Mouse (Mus musculus) thymus, postnatal 25 days (tissue): ENCODE results near the gene Cfc1.
"Not testable (repeated sequence)": the region's sequence is repeated elsewhere in the genome, so short reads cannot be mapped to it uniquely, and the experiment has no call there.

Source experiments
- DNase-seq: peaks from one replicate; pipeline ENCODE4 v3.0.0; 2022

The Cfc1 gene

DNA sequence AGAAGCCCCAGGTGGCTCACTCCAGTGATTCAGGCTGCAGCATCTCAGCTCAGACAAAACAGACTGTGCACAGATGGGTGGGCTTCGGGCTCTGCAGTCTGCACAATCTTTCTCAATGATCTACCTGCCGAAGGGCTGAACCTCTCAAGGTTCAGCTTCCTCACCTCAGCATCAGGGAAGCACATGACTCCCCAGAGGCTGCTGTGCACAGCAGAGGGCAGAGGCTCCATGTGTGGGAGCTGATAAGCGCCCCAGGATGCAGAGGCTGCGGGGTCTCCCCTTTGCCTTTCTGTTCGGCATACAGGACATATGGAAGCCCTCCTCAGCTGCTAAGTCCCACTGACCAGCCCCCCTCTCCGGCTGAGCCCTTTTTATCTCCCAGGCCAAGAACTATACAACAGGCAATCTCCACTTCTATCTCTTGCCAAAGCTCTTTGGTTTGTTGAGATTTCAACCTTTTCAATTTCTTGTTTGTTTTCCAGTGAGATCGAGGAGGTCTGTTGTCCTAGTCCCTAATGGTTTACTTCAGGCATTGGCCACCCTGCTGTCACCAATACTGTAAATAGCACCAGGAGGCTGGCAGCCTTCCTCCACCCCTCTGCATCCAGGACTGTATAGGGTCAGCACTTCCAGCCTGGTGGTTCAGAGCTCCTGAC, at the start of gene Cfc1:
Gene Cfc1, plus strand, starts transcription at position 606 of the 656 bp plus-strand sequence.
- not testable (repeated sequence) for DNase-seq

DNA sequence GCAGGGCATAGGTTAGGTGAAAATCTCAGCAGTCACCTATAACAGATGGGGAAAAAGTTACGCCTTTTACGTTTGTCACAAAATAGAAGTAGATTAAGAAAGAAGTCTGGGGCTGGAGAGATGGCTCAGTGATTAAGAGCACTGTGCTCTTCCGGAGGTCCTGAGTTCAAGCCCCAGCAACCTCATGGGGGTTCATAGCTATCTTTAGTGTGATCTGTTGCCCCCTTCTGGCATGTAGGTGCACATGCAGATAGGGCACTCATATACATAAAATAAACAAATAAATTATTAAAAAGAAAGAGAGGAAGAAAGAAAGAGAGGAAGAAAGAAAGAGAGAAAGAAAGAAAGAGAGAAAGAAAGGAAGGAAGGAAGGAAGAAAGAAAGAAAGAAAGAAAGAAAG, 48.1 kb upstream of the Cfc1 start:
- no peak for DNase-seq

DNA sequence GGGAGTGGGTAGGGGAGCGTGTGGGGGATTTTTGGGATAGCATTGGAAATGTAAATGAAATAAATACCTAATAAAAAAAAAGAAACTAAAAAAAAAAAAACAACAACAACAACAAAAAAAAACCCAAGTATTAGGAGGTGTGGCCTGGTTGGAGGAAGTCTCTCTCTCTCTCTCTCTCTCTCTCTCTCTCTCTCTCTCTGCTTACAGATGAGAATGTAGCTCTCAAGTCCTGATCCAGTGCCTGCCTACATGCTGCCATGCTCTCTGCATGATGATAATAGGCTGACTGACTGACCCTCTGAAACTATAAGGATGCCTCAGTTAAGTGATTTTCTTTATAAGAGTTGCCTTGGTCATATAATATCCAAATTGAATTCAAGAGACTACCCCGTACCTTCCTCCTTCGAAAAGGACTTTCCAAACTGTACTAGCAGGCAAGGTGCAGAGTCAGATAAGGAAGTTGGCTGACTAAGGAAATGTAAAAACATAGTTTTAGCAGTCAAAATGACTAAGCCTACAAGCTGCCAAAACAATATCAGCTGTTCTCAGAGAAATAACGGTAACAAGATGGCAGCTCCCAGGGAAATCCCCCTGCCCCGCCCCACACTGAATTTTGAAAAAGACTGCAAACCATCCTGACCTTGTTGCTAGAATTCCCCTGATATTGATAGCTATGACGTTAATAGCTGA, 45.5 kb upstream of the Cfc1 start:
- DNase-seq = no peak

DNA sequence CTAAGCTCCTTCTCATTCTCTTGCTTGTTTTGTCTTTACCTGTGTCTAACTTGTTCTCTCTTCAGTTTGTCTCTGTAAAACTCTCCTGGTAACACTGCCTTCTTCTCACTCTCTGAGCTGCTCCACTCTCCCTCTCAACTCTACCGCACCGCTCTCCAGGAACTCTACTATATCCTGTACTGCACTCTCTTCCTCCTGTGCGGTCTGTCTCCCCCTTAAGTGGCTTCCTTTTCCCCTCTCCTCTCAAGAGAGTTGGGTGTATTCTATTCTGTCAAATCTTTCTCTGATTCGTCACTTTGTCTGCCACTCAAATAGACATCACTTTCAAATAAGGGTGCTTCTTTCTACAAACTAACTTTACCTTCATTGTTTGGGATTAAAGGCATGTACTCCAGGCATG, 44.0 kb upstream of the Cfc1 start:
- no peak for DNase-seq

DNA sequence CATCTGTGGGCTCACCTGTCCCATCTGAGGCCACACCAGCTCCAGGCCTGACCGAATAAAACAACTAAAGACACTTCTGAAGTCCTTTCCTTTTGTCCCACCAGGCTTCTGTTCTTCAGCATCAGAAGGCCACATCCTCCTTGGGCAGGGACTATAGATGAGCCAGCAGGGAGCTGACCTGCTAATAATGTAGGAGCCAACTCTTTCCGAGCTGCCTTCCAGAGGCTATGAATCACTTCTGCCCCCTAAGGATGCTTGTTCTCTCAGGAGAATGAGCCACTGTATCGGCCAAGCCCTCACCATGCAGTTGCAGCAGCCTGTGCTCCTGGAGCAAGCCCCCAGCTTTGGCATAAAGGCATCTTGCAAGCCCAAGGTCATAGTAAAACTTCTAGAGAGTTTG, 32.5 kb upstream of the Cfc1 start:
- DNase-seq = no peak

DNA sequence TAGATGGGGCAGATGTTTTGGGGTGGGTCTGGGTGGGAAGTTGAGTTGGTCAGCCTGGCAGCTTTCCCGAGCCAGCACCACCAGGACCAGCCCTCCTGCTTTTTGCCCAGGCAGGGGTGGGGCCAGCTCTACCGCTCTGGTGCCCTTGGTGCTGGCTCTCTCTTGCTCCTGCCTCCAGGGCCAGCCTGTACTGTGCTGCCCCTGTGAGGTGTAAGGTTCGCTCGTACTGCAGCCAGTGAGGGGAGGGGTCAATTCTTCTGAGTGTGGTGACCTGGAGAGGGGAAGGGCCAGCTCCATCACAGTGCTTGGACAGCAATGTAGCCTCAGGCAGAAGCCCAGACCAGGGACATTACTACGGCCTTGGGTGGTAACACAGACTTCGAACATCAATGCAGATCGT, 30.1 kb upstream of the Cfc1 start:
- no peak for DNase-seq

DNA sequence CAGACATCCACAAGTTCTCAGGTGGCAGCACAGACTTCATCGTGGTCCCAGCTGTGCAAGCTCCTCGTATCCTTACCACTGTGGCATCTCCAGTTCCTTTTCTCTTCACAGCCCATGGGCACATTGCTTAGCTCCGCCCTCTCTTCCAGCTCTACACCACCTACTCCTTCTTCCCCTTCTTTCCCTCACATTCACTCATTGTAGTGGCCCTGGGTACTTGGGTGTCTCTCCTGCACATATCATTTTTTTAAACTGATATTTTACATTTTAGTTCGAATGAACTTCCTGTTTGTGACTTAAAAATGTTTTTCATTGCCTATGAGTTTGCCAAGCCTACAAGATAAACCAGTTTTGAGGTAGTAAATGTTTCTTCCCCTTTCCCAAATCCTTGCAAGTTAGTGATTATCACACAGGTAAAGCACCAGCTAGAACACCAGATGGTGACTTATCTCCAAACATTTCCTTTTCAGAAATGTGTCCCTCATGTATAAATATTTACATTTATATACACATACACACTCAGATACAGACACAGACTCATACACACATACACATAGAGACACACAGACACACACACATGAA, 29.4 kb upstream of the Cfc1 start:
- no peak for DNase-seq

DNA sequence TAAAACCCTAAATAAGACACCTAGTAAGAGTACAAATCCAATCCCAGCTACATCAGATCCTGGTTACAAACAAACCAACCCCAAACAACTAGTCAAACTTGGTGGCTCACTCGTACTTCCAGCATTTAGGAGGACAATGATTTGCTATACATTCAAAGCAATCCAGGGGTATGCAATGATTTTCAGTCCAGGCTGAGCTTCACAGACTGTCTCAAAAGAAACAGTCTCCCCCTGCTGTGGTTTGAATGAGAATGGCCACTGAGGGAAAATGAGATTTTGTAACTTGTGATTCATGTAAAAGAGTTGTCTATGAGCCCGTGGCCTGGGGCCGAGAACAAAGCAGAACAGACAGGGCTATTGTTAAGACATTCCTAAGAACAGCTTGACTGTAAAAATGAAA, 27.5 kb upstream of the Cfc1 start:
- DNase-seq = no peak

DNA sequence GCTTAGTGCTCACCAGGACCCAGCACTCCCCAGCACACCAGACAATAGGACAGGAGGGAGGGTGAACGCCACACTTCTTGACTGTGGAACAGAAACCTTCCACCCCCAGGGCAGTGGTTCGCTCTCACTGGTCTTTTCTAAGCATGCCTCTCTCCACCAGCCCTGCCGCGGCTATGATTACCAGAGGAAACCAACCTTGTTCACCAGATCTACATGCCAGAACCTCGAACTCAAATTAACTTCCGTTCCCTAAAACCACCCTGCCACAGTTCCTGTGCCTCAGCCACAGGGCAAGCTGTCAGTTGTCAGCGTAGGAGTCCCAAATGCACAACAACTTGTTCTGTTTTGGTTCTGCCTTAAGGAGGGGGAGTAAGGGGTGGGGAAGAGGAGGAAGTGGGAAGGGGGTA, 24.9 kb upstream of the Cfc1 start:
- DNase-seq = peak; percentile 50

DNA sequence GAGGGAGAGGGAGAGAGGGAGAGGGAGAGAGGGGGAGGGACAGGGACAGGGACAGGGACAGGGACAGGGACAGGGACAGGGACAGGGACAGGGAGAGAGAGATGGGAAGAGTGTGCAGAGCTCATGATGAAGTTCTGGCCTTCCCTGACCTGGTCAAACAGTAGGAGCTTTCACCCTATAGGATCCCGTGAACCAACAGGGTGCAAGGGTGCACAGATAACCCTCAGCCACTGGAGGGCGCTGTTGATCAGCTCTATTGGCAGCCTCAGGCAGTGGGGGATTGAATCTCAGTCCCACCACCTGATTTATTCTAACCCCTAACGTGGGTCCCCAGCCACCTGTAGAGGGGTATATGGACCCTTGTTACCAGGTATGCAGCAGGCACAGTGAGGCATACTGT, 24.4 kb upstream of the Cfc1 start:
- peak; percentile 58 for DNase-seq

DNA sequence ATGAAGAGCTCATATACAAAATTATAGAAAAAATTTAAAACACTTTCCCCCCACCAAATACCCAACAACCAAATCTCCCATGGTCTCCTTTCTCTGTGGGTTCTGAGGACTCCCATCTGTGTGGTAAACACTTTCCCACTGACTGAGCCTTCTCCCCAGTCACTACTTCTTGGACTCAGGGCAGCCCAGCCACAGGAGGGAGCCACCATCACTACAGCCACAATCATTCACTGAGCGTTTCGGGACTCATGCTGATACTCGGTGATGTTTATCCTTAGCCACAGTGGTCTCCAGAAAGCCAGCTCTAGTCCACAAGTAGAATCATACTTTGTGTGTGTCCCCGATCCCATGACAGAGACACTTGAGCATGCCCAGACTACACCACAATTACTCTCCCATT, 22.4 kb upstream of the Cfc1 start:
- DNase-seq = no peak

DNA sequence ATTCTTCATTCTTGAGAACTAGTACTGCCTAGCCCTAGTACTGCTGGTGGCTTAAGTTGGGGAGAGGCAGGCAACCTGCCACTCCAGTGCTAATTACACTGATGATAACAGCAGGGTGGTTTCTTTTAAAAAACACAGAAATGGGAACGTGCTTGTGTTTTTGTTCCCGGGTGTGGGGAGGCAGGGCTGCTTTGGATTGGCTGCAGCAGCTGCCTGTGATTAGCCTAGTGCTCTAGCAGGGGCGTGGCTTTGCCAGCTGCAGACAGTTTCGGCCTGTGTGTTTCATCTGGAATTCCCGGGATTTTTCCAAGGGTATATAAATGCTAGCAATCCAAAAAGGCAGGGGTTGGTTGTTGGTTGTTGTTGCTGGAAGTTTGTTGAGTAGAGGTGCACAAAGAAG, 18.9 kb upstream of the Cfc1 start:
- DNase-seq = no peak

DNA sequence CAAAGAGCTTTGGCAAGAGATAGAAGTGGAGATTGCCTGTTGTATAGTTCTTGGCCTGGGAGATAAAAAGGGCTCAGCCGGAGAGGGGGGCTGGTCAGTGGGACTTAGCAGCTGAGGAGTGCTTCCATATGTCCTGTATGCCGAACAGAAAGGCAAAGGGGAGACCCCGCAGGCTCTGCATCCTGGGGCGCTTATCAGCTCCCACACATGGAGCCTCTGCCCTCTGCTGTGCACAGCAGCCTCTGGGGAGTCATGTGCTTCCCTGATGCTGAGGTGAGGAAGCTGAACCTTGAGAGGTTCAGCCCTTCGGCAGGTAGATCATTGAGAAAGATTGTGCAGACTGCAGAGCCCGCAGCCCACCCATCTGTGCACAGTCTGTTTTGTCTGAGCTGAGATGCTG, 18.2 kb upstream of the Cfc1 start:
- not testable (repeated sequence) for DNase-seq

DNA sequence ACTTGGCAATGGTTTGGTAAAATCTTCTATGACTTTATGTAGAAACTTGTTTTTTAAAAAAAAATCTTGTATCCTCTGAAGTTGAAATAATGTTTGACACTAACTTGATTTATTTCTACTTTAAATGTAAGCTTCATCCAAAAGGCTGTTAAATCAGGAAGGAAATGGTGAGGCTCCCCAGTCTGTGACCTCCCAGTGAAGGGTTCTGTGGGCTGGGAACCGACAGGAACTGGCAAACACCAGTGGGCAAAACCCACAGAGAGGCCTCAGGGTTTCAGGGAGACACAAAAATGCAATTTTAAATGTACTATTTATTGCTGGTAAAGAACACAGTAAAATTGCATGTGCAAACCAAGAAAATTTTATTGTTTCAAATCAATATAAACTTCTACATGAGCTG, 17.7 kb upstream of the Cfc1 start:
- not testable (repeated sequence) for DNase-seq

DNA sequence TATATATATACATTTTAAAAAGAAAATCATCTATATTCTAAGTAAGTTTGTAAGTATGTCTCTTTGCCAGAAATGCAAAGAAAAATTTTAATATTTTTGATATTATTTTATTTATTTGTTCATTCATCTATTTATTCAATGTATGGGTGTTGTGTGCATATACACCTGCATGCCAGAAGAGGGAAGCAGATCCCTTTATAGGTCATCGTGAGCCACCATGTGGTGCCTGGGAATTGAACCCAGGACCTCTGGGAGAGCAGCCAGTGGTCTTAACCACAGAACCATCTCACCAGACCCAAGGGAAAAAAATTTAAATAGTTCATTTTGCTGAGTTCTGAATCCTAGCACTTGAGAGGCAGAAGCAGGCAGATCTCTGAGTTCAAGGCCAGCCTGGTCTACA, 17.2 kb upstream of the Cfc1 start:
- DNase-seq = no peak

DNA sequence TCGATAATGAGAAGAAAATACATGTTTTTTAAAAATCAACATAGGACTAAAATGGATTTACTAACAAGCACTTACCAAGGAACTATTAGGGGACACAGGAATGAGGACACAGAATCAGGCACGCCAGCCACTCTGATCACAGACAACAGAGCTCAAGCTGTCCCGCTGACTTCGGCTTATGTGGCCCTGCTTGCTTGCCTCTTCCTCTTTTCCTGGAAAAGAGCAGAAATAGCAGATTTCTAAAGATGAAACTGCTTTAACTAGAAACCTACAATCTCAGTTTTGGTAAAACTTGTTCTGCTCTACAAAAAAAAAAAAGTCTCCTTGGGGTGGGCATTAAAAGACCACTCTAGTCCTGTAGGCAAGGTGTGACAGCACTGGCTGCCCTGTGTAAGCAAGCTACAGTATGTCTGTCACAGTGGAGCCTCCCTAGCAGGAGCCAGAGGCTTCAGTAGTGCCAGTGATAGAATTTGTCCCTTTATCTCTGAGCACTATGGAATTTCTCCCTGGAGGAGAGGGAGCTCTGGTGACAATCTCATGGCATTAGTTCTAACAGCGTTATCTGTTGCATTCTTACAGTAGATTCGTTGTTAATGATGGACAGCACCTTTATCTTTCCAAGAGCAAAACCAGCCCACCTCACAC, 13.1 kb upstream of the Cfc1 start:
- DNase-seq = no peak

DNA sequence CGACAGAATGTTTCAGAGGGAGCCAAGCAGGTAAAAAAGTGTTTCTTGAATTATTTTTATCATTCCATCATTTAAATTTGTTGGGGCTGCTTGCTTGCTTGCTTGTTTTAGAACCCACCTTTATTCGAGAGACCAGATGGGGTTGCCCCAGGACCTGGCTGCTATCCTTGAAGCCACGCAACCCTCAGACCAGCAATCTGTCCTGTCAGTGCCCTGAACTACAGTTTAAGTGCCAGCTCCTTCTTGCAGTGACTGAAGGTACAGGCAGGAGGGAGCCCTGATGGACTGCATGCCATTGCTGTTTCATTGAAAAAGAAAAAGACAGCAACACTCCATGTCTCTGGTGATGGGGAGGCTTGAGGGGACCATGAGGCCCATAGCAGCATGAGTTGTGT, 12.6 kb upstream of the Cfc1 start:
- no peak for DNase-seq

DNA sequence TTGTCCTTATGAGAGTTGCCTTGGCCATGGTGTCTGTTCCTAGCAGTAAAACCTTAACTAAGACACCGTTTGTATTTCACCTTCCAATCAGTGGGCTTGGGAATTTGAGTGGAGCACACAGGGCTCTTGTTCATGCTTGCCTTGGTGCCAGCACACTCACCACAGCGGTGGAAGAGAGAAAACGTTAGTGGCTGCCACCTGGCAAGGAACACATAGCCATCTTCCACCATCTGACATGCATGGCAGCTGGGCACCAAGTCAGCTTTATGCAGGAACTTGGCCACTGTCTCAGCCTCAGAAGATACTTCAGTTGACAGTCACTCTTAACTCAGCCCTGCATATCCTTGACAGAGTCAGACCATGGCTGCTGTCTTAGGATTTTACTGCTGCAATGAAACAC, 11.8 kb upstream of the Cfc1 start:
- DNase-seq = no peak

DNA sequence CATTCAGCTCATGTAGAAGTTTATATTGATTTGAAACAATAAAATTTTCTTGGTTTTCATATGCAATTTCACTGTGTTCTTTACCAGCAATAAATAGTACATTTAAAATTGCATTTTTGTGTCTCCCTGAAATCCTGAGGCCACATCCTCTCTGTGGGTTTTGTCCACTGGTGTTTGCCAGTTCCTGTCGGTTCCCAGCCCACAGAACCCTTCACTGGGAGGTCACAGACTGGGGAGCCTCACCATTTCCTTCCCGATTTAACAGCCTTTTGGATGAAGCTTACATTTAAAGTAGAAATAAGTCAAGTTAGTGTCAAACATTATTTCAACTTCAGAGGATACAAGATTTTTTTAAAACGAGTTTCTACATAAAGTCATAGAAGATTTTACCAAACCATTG, 874 bp upstream of the Cfc1 start:
- DNase-seq = not testable (repeated sequence)

DNA sequence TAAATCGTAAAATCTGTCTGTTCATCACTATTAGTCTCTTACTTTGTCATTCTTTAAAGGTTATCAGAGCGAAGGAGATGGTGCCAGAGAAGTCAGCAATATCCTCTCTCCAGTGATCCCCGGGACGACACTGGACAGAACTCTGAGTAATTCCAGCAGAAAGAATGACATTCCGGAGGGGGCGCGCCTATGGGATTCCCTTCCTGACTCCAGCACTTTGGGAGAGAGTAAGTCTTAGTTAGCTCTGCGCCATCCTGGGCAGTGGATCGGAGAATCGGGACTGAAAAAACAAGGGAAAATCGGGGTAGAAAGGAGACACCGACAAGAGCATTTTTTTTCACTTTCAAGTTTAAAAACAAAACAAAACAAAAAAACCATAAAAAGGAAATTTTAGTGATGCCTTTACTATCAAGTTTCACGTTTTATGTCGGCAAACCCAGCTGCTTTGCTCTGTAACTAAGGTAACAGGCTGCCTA, 881 bp downstream of the Cfc1 start:
- no peak for DNase-seq

DNA sequence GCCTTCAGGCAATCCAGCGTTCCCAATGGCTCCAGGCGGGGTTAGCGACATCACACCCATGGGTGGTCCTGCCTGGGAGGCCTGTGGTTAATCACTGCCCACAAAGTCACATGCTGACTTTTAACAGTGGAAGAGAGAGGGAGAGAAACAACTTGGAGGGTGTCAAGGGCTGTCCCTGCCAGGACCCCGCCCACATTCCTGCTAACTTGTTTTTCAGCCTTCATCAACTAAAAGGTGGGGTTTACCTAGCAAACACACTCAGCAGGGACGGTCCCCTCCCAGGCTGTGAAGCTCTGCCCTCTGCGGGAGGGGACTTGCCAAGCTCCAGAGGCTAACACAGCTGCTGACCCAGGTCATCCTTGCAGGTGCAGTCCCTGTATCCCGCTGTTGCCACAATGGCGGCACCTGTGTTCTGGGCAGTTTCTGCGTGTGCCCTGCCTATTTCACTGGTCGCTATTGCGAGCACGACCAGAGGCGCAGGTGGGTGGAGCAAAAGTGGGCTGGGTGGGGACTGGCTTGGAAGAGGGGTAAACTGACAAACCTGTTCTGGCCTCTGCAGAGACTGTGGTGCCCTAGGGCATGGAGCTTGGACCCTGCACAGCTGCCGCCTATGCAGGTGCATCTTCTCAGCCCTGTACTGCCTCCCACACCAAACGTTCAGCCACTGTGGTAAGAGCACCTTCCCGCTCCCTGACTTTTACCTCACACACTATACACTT, 1.5 kb downstream of the Cfc1 start:
- peak; percentile 12 for DNase-seq

DNA sequence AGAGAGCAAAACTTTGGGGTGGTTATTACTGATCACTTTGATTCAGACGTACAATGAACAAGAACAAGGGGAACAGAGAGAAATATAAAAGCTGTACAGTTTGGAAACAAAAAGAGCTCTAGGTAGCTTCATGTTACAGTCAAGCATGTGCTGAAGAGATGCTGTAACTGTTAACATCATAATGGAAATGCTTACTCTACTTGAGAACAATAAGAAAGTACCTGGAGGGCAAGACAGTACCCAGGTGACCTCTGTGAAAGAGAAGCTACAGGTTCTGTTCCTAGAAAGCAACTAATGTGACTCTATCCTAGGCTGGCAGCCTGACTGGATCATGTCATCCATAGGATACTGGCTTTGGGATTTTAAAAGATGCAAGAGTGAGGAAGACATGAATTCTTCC, 11.6 kb downstream of the Cfc1 start:
- DNase-seq = no peak

DNA sequence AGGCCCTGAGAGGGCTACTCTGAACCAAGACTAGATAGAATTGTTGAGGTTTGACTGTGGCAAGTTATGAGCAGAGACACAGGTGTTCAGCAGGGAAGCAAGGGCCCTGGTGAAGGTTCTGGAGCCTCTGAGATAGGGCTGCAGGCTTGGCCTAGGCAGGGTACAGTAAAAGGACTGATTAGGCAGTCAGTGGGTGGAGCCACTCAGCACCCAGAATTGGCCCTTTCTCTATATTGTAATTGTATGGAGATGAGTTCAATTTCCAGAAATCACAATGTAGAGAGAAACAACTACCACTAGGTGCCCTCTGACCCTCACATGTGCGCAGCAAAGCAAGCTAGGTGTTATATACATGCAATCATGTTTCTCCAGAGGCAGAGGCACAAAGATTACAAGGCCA, 18.2 kb downstream of the Cfc1 start:
- DNase-seq = no peak
